Comparison of ENCODE assay signal across 24 mouse cellular contexts in the genomic region with DNA sequence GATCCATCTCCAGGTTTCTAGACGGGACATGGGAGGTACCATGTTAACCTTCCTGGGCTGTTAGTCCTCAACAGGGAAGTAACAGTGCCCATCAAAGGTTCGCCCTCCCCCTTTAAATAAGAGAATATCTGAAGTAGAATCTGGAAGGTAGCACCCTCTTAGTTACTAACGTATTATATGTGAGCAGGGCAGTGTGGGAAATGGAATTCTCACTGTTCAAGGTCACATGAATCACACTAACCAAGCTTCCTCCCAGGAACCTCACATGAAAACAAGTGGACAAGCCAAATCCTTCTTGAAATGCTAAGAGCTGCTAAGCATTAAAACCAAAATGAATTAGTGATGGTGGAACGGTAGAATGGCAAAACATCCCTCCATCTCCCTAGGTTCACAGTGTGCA. TPM values are rescaled to one million over a fixed set of nuclear protein-coding genes. Genes with fewer than 3 reads are reported as not detected.
A peak's percentile ranks its signal among the peaks of the same experiment; 100 is the strongest.
DNase-seq lines count a peak whose midpoint lies in the region; ATAC-seq lines count a peak whose summit lies in the region.
"Had no signal": no experiment of that assay in that cellular context is flagged by ENCODE, and none has a peak within 500 bp of the region (broad histone marks: within the 10 kb centered on the region; RNA-seq: fewer than 3 reads in every experiment).

No protein-coding gene starts in this region.

- H3K4me1 ChIP-seq in forebrain, embryonic 10.5 days: peaks cover 25% of the 10 kb centered on the region
- H3K4me1 ChIP-seq in forebrain, embryonic 14.5 days (ENCODE audit: control insufficient read depth, insufficient read depth, low read length): peaks cover 4% of the 10 kb centered on the region; the same call in 1 of the 2 replicates
- peaks cover 14% of the 10 kb centered on the region for H3K4me1 ChIP-seq in hindbrain, embryonic 13.5 days (replicated peaks)
- no peaks in the 10 kb centered on the region; the same call in 1 of the 2 replicates for H3K4me1 ChIP-seq in hindbrain, embryonic 11.5 days (replicated peaks; ENCODE audit: control insufficient read depth, insufficient read depth, low read length)
- peaks cover 22% of the 10 kb centered on the region for H3K4me1 ChIP-seq in midbrain, embryonic 10.5 days
- H3K4me1 ChIP-seq in midbrain, embryonic 16.5 days (ENCODE audit: control insufficient read depth, insufficient read depth, low read length): peaks cover 5% of the 10 kb centered on the region; the same call in 1 of the 2 replicates
- H3K4me1 ChIP-seq in neural tube, embryonic 15.5 days: peaks cover 9% of the 10 kb centered on the region
- H3K4me1 ChIP-seq: heart, embryonic 10.5 days; heart, embryonic 15.5 days; kidney, embryonic 15.5 days; limb, embryonic 12.5 days; stomach, embryonic 15.5 days had no signal

- WGBS in forebrain, embryonic 10.5 days: 91% methylated on average over 4 of the region's 4 CpGs
- 90% methylated on average over 4 of the region's 4 CpGs for WGBS in forebrain, embryonic 14.5 days
- WGBS in hindbrain, embryonic 13.5 days: 92% methylated on average over 4 of the region's 4 CpGs
- 90% methylated on average over 4 of the region's 4 CpGs for WGBS in hindbrain, embryonic 11.5 days
- 85% methylated on average over 4 of the region's 4 CpGs for WGBS in midbrain, embryonic 10.5 days
- WGBS in midbrain, embryonic 16.5 days: 91% methylated on average over 4 of the region's 4 CpGs
- WGBS in neural tube, embryonic 15.5 days: 85% methylated on average over 4 of the region's 4 CpGs

- no peak overlapping the region for H3K4me3 ChIP-seq in forebrain, embryonic 10.5 days
- no peak overlapping the region for H3K4me3 ChIP-seq in forebrain, embryonic 14.5 days (ENCODE audit: low read depth, low read length)
- no peak overlapping the region for H3K4me3 ChIP-seq in hindbrain, embryonic 13.5 days
- H3K4me3 ChIP-seq in hindbrain, embryonic 11.5 days (ENCODE audit: low read depth, low read length): no peak overlapping the region
- no peak overlapping the region for H3K4me3 ChIP-seq in midbrain, embryonic 10.5 days
- no peak overlapping the region for H3K4me3 ChIP-seq in midbrain, embryonic 16.5 days (ENCODE audit: low read depth, low read length)
- no peak overlapping the region for H3K4me3 ChIP-seq in neural tube, embryonic 15.5 days (replicated peaks)
- H3K4me3 ChIP-seq: erythroblast, embryonic 14.5 days; heart, embryonic 10.5 days; heart, embryonic 15.5 days; kidney, embryonic 15.5 days; left cerebral cortex, adult 2 months; limb, embryonic 12.5 days; myocyte; stomach, embryonic 15.5 days had no signal

- no peaks in the 10 kb centered on the region for H3K27me3 ChIP-seq in forebrain, embryonic 10.5 days (ENCODE audit: poor library complexity, severe bottlenecking)
- no peaks in the 10 kb centered on the region for H3K27me3 ChIP-seq in forebrain, embryonic 14.5 days (replicated peaks; ENCODE audit: control insufficient read depth, insufficient read depth, low read length)
- no peaks in the 10 kb centered on the region for H3K27me3 ChIP-seq in hindbrain, embryonic 13.5 days
- H3K27me3 ChIP-seq in hindbrain, embryonic 11.5 days (ENCODE audit: control insufficient read depth, insufficient read depth, low read length): no peaks in the 10 kb centered on the region
- H3K27me3 ChIP-seq in midbrain, embryonic 10.5 days (ENCODE audit: low read depth, poor library complexity, severe bottlenecking): no peaks in the 10 kb centered on the region
- no peaks in the 10 kb centered on the region for H3K27me3 ChIP-seq in midbrain, embryonic 16.5 days (ENCODE audit: control insufficient read depth, insufficient read depth, low read depth, low read length)
- no peaks in the 10 kb centered on the region for H3K27me3 ChIP-seq in neural tube, embryonic 15.5 days (replicated peaks)
- H3K27me3 ChIP-seq: heart, embryonic 15.5 days; kidney, embryonic 15.5 days; limb, embryonic 12.5 days; stomach, embryonic 15.5 days had no signal

- H3K4me2 ChIP-seq in forebrain, embryonic 14.5 days (ENCODE audit: low read length): no peak overlapping the region
- no peak overlapping the region for H3K4me2 ChIP-seq in hindbrain, embryonic 13.5 days
- no peak overlapping the region for H3K4me2 ChIP-seq in hindbrain, embryonic 11.5 days (replicated peaks; ENCODE audit: low read depth, low read length)
- H3K4me2 ChIP-seq in midbrain, embryonic 16.5 days (ENCODE audit: low read length): no peak overlapping the region
- H3K4me2 ChIP-seq in neural tube, embryonic 15.5 days: no peak overlapping the region
- H3K4me2 ChIP-seq: heart, embryonic 15.5 days; kidney, embryonic 15.5 days; limb, embryonic 12.5 days; liver, embryonic 11.5 days; stomach, embryonic 15.5 days had no signal

- peaks cover 7% of the 10 kb centered on the region; the same call in 1 of the 2 replicates for H3K36me3 ChIP-seq in forebrain, embryonic 10.5 days (replicated peaks)
- H3K36me3 ChIP-seq in forebrain, embryonic 14.5 days (ENCODE audit: control insufficient read depth, insufficient read depth, low read length): no peaks in the 10 kb centered on the region
- H3K36me3 ChIP-seq in hindbrain, embryonic 13.5 days: peaks cover 1% of the 10 kb centered on the region; the same call in 1 of the 2 replicates
- no peaks in the 10 kb centered on the region for H3K36me3 ChIP-seq in hindbrain, embryonic 11.5 days (ENCODE audit: control insufficient read depth, insufficient read depth, low read length)
- peaks cover 9% of the 10 kb centered on the region; the same call in 1 of the 2 replicates for H3K36me3 ChIP-seq in midbrain, embryonic 10.5 days
- 0 out of 2 replicates have a peak, but pooled peaks cover 4% of the 10 kb centered on the region for H3K36me3 ChIP-seq in midbrain, embryonic 16.5 days (ENCODE audit: control insufficient read depth, insufficient read depth, low read length)
- peaks cover 5% of the 10 kb centered on the region for H3K36me3 ChIP-seq in neural tube, embryonic 15.5 days
- H3K36me3 ChIP-seq: heart, embryonic 15.5 days; limb, embryonic 12.5 days; stomach, embryonic 15.5 days had no signal

- no peak for ATAC-seq in forebrain, embryonic 14.5 days
- no peak for ATAC-seq in hindbrain, embryonic 13.5 days (ENCODE audit: low FRiP score)
- no peak for ATAC-seq in hindbrain, embryonic 11.5 days (ENCODE audit: low FRiP score)
- no peak for ATAC-seq in midbrain, embryonic 16.5 days
- no peak for ATAC-seq in neural tube, embryonic 15.5 days (ENCODE audit: low FRiP score)
- ATAC-seq: intestine, postnatal 0 days had no signal

- peak overlapping the region; percentile 66; the same call in 1 of the 2 replicates for H3K27ac ChIP-seq in forebrain, embryonic 10.5 days
- H3K27ac ChIP-seq in forebrain, embryonic 14.5 days (ENCODE audit: low read depth, low read length): no peak overlapping the region
- H3K27ac ChIP-seq in hindbrain, embryonic 13.5 days: 0 out of 2 replicates have a peak overlapping the region, but pooled peaks have one; percentile 62
- no peak overlapping the region for H3K27ac ChIP-seq in hindbrain, embryonic 11.5 days (ENCODE audit: low read depth, low read length)
- peak overlapping the region; percentile 70 for H3K27ac ChIP-seq in midbrain, embryonic 10.5 days (replicated peaks)
- H3K27ac ChIP-seq in midbrain, embryonic 16.5 days (ENCODE audit: low read length): no peak overlapping the region
- H3K27ac ChIP-seq in neural tube, embryonic 15.5 days (replicated peaks): peak overlapping the region; percentile 54; the same call in 1 of the 2 replicates
- H3K27ac ChIP-seq: heart, embryonic 10.5 days; heart, embryonic 15.5 days; kidney, embryonic 15.5 days; left cerebral cortex, adult 2 months; limb, embryonic 12.5 days; stomach, embryonic 15.5 days had no signal

- no peaks in the 10 kb centered on the region for H3K9me3 ChIP-seq in forebrain, embryonic 10.5 days
- no peaks in the 10 kb centered on the region for H3K9me3 ChIP-seq in forebrain, embryonic 14.5 days (replicated peaks; ENCODE audit: control insufficient read depth, low read length)
- H3K9me3 ChIP-seq in hindbrain, embryonic 13.5 days: no peaks in the 10 kb centered on the region
- H3K9me3 ChIP-seq in hindbrain, embryonic 11.5 days (ENCODE audit: control insufficient read depth, low read length): no peaks in the 10 kb centered on the region
- H3K9me3 ChIP-seq in midbrain, embryonic 10.5 days (replicated peaks): no peaks in the 10 kb centered on the region
- H3K9me3 ChIP-seq in midbrain, embryonic 16.5 days (replicated peaks; ENCODE audit: control insufficient read depth, low read length, poor library complexity, severe bottlenecking): no peaks in the 10 kb centered on the region
- no peaks in the 10 kb centered on the region for H3K9me3 ChIP-seq in neural tube, embryonic 15.5 days (replicated peaks)
- H3K9me3 ChIP-seq: G1E; heart, embryonic 10.5 days; heart, embryonic 15.5 days; kidney, embryonic 15.5 days; limb, embryonic 12.5 days; stomach, embryonic 15.5 days had no signal

- H3K9ac ChIP-seq in forebrain, embryonic 14.5 days (ENCODE audit: low read length): no peak overlapping the region
- H3K9ac ChIP-seq in hindbrain, embryonic 13.5 days: no peak overlapping the region
- no peak overlapping the region for H3K9ac ChIP-seq in hindbrain, embryonic 11.5 days (ENCODE audit: low read depth, low read length)
- no peak overlapping the region for H3K9ac ChIP-seq in midbrain, embryonic 16.5 days (ENCODE audit: low read depth, low read length)
- no peak overlapping the region for H3K9ac ChIP-seq in neural tube, embryonic 15.5 days (replicated peaks)
- H3K9ac ChIP-seq: heart, embryonic 15.5 days; kidney, embryonic 15.5 days; limb, embryonic 12.5 days; stomach, embryonic 15.5 days had no signal

- no peak for DNase-seq in forebrain, embryonic 10.5 days (ENCODE audit: extremely low spot score, low spot score)
- no peak for DNase-seq in forebrain, embryonic 14.5 days (ENCODE audit: low spot score)
- no peak for DNase-seq in hindbrain, embryonic 11.5 days (ENCODE audit: low spot score)
- no peak for DNase-seq in midbrain, embryonic 10.5 days (ENCODE audit: low spot score)
- DNase-seq: adrenal gland, adult 8-10 months; cerebellum, adult 2 months; gastrocnemius, postnatal 14 days; lung, postnatal 36 days; right cerebral cortex, postnatal 25 days; thymus, postnatal 14 days had no signal

RNA-seq across cellular contexts. Expression of a gene that starts 38.7 kb away (rescaled TPM):
- 12.8 and 13.0 TPM in 2 replicates for polyA plus RNA-seq in forebrain, embryonic 10.5 days (2016; fragmentation: Nextera tagmentation; extraction: Ambion mirVana)
- 12.5 TPM in 2 replicates for polyA plus RNA-seq in forebrain, embryonic 14.5 days (2014; fragmentation: Nextera tagmentation; extraction: Ambion mirVana)
- 11.3 and 11.7 TPM in 2 replicates for polyA plus RNA-seq in hindbrain, embryonic 13.5 days (2015; fragmentation: Nextera tagmentation; extraction: Ambion mirVana)
- 13.3 and 14.6 TPM in 2 replicates for polyA plus RNA-seq in hindbrain, embryonic 11.5 days (2014; fragmentation: Nextera tagmentation; extraction: Ambion mirVana)
- 11.4 and 12.6 TPM in 2 replicates for polyA plus RNA-seq in midbrain, embryonic 10.5 days (2016; fragmentation: Nextera tagmentation; extraction: Ambion mirVana)
- 10.7 and 11.2 TPM in 2 replicates for polyA plus RNA-seq in midbrain, embryonic 16.5 days (2015; fragmentation: Nextera tagmentation; extraction: Ambion mirVana)
- 11.6 and 13.5 TPM in 2 replicates for polyA plus RNA-seq in neural tube, embryonic 15.5 days (2015; fragmentation: Nextera tagmentation; extraction: Ambion mirVana)

Comparison
In these comparisons a context has a peak if more than half of its experiments do, and no peak if none do; other contexts are left out.
1. H3K27ac ChIP-seq: peak in forebrain, embryonic 10.5 days (single experiment), hindbrain, embryonic 13.5 days (single experiment), midbrain, embryonic 10.5 days (single experiment) and neural tube, embryonic 15.5 days (single experiment); none in forebrain, embryonic 14.5 days (single experiment), hindbrain, embryonic 11.5 days (single experiment) and midbrain, embryonic 16.5 days (single experiment).